Mouse (Mus musculus): Measurements from ENCODE around the gene Tbc1d1.
A peak's percentile ranks its signal among the peaks of the same experiment; 100 is the strongest.

The Tbc1d1 gene

DNA sequence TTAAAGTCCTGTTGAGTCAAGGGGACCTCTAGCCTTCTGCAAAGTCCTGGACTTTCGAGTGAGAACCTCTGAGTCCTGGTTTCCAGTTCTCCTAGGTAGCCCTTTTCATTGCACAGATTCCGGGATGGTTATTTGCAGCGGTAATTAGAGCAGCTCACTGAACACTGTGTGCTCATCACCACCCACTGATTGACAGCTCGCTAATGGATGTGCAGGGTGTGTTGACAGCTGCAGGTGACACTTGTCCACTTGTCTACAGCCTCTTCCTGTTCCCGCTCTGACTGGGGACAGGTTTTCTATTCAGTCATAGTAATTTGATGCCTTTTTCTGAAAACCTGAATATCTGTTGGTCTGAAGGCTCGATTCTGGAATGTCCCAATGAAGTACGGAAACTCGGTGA, 50.8 kb downstream of the Tbc1d1 start:
- Histone ChIP-seq H3K27me3 (ENCODE audit: control insufficient read depth, insufficient read depth, low read length, poor library complexity, severe bottlenecking) (no peaks in the 10 kb centered on the region), H3K36me3 (ENCODE audit: control insufficient read depth, insufficient read depth, low read length, poor library complexity, severe bottlenecking) (no peaks in the 10 kb centered on the region)
- DNase-seq (ENCODE audit: low read depth, low spot score), result no peak

DNA sequence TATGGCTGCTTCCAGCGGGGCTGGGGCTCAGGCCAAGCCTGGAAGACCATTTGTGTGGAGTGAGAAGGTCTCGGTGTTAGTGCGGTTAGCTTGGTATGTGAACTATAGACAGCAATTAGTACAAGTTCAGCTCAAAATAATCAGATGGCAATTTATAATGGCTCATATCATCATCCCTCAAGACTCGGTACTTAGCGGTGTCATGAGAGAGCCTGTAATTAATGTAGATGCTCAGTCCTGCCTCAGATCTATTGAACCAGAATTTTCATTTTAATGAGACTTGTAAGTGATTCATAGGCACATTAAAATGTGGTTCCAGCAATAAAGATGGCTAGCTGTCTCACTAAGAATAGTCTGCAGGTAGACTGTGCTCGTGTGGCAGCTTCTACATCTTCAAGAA, 51.7 kb downstream of the Tbc1d1 start:
- no peak for DNase-seq (ENCODE audit: low read depth, low spot score)
- no peaks in the 10 kb centered on the region for H3K36me3 ChIP-seq (ENCODE audit: control insufficient read depth, insufficient read depth, low read length, poor library complexity, severe bottlenecking)
- H3K27me3 ChIP-seq (ENCODE audit: control insufficient read depth, insufficient read depth, low read length, poor library complexity, severe bottlenecking), result no peaks in the 10 kb centered on the region

DNA sequence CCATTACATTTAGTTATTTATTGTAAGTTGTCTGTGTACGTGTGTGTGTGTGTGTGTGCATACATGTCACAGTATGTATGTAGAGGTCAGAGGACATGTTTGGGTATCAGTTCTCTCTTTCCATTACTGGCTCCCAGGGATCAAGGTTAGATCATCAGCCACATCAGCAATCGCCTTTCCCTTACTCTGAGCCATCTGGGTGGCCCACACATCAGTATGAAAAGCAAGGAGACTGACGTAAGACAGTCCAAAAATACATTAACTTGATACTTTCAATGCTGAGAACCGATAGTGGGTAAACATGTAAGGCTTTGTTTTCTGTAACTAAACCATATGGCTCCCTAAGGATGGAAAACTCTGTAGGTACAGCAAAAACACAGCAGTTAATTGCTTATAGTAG, 54.7 kb downstream of the Tbc1d1 start:
- DNase-seq (ENCODE audit: low read depth, low spot score), result peak; percentile 45
- H3K27me3 ChIP-seq (ENCODE audit: control insufficient read depth, insufficient read depth, low read length, poor library complexity, severe bottlenecking), result no peaks in the 10 kb centered on the region
- H3K36me3 ChIP-seq (ENCODE audit: control insufficient read depth, insufficient read depth, low read length, poor library complexity, severe bottlenecking), result no peaks in the 10 kb centered on the region

DNA sequence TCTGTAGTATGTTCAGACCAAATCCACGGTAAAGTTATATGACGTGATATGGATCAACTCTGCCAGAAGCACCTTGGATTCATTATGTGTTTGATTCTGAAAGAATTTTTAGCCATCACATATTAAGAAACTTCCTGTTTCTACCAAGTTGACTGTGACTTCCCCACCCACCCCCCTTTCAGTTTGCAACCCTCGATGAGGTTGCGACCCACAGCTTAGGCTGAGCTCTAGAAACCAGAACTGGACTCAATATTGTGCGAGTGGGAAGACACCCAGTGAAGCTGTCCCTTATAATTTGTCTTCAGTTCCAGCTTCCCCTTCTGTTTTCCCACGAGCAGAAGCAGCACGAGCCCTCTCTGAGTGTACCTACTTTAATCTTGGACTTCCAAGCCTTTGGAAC, 55.2 kb downstream of the Tbc1d1 start:
- peak; percentile 67 for DNase-seq (ENCODE audit: low read depth, low spot score)
- no peaks in the 10 kb centered on the region for H3K27me3 ChIP-seq (ENCODE audit: control insufficient read depth, insufficient read depth, low read length, poor library complexity, severe bottlenecking)
- no peaks in the 10 kb centered on the region for H3K36me3 ChIP-seq (ENCODE audit: control insufficient read depth, insufficient read depth, low read length, poor library complexity, severe bottlenecking)

DNA sequence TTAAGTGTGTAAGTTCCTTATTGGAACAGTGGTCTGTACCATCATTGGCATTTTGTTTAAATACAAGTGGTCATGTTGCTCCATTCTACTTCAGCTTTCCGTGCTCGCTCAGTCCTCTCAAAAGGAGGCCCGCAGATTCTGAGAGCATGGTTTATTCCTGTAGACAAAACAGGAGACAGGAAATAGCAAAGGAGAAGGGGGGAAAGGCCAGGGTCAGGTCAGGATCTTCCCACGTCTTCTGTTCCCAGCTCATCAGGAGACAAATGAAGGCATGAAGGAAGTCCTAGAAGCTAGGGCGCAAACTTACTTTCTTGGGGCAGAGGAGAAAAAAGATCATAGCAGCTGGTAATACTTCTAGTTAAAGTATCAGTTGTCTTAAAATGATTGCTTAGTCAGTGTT, 56.1 kb downstream of the Tbc1d1 start:
- no peak for DNase-seq (ENCODE audit: low read depth, low spot score)
- Histone ChIP-seq H3K36me3 (ENCODE audit: control insufficient read depth, insufficient read depth, low read length, poor library complexity, severe bottlenecking) (no peaks in the 10 kb centered on the region), H3K27me3 (ENCODE audit: control insufficient read depth, insufficient read depth, low read length, poor library complexity, severe bottlenecking) (no peaks in the 10 kb centered on the region)

DNA sequence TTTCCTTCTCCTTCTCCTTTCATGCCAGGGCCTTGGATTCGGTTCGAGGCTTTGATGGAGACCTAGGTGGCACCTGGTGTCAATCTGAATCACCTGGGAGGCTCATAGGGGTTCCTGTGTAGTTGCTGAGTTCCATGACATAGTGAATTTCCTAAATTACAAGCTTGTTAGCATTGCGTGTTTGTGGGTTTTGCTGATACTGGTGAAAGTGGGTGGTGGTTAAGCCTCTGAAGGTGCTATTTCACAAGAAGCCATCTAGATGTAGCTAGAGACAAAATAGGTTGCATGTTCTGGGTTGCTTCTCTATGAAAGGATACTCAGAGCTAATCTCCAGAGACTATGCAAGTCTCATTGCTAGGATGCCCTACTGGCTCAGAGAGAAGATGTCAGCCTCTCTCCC, 56.5 kb downstream of the Tbc1d1 start:
- DNase-seq (ENCODE audit: low read depth, low spot score), result peak; percentile 30
- Histone ChIP-seq H3K27me3 (ENCODE audit: control insufficient read depth, insufficient read depth, low read length, poor library complexity, severe bottlenecking) (no peaks in the 10 kb centered on the region), H3K36me3 (ENCODE audit: control insufficient read depth, insufficient read depth, low read length, poor library complexity, severe bottlenecking) (no peaks in the 10 kb centered on the region)

DNA sequence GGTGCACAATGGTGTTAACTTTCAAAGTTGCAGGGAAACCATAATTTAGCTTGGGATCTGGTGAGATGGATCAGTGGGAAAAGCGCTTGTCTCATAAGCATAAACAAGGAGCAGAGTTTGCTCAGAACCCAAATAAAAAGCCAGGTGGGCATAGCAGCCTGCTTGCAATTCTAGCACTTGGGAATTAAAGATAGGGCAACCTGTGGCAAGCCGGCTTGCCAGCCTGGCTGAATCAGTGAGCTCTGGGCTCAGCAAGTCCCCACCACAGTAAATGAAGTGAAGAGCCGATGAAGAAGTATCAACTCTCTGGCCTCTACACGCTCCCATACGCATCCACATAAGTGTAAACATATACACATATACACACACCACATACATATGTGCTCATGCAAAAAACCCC, 59.7 kb downstream of the Tbc1d1 start:
- no peak for DNase-seq (ENCODE audit: low read depth, low spot score)
- Histone ChIP-seq H3K36me3 (ENCODE audit: control insufficient read depth, insufficient read depth, low read length, poor library complexity, severe bottlenecking) (no peaks in the 10 kb centered on the region), H3K27me3 (ENCODE audit: control insufficient read depth, insufficient read depth, low read length, poor library complexity, severe bottlenecking) (no peaks in the 10 kb centered on the region)

DNA sequence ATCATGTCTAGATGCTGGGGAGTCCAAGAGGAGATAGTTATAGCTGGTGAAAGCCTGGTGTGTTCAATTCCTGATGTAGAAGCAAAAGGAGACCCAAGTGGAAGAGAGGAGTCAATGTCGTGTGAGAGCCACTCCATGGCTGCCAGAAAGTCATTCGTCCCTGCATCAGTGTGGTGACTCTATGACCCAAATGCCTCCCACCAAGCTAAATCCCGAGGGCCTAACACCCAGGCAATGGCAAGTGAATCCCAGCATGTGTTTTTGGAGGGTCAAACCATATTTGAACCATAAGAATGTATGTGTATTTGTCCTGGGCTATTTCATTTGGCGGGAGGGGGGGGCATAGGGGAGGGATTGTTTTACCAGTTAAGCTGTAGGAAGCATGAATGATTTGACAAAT, 60.2 kb downstream of the Tbc1d1 start:
- Histone ChIP-seq H3K27me3 (ENCODE audit: control insufficient read depth, insufficient read depth, low read length, poor library complexity, severe bottlenecking) (no peaks in the 10 kb centered on the region), H3K36me3 (ENCODE audit: control insufficient read depth, insufficient read depth, low read length, poor library complexity, severe bottlenecking) (no peaks in the 10 kb centered on the region)
- no peak for DNase-seq (ENCODE audit: low read depth, low spot score)

DNA sequence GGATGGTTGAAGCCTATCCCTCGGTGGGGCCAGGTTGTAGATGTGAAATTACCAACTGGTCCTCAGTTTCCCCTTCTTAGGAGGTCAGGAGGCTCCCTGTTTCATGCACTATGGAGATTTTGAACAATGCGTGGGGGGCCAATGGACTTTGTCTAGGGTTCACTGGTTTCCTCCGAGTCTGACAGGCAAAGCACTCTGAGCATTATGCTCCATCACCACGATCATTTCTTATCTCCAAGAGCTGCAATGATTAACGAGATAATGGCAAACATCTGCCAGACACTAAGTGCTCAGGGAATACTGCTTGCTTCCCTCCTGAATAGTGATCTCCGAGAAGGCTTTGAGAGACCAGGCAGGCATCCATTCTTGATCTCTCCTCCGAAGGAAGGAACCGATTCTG, 61.2 kb downstream of the Tbc1d1 start:
- H3K36me3 ChIP-seq (ENCODE audit: control insufficient read depth, insufficient read depth, low read length, poor library complexity, severe bottlenecking), result no peaks in the 10 kb centered on the region
- no peak for DNase-seq (ENCODE audit: low read depth, low spot score)
- H3K27me3 ChIP-seq (ENCODE audit: control insufficient read depth, insufficient read depth, low read length, poor library complexity, severe bottlenecking), result no peaks in the 10 kb centered on the region

DNA sequence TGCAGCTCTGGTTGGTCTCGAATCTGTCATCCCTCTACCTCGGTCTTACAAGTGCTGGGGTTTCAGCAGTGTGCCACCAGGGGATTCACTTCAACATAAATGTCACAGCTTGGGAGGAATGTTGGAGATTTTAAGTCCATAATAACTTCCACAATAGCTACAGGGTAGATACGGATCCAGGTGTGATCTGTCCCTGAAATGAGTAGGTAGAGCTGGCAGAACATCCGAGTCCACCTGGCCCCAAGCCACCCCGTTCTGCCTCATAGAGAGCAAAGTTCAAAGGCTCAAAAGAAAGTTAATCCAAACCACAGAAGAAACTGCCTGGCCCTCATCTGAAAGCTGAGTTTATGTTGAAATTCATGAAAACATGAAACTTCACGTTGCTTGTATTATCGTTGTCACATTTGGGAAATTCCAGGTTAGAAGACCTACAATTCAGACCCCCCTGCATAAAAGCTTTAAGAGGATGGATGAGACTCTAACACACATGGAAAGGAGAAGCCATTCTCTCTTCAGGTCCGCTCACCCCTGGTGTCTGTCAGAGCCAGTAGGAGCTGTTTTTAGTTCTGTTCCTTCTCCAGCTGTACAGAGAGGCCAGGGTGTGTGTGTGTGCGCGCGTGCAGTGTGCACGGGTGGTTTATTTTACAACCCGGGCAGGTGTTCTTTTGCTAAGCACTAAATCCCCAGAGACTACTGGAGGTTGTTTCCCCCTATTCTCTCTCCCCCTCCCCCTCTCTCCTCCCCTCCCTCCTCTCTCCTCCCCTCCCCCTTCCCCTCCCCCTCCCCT, 61.9 kb downstream of the Tbc1d1 start:
- Histone ChIP-seq H3K36me3 (ENCODE audit: control insufficient read depth, insufficient read depth, low read length, poor library complexity, severe bottlenecking) (no peaks in the 10 kb centered on the region), H3K27me3 (ENCODE audit: control insufficient read depth, insufficient read depth, low read length, poor library complexity, severe bottlenecking) (no peaks in the 10 kb centered on the region)
- DNase-seq (ENCODE audit: low read depth, low spot score), result peak; percentile 78

DNA sequence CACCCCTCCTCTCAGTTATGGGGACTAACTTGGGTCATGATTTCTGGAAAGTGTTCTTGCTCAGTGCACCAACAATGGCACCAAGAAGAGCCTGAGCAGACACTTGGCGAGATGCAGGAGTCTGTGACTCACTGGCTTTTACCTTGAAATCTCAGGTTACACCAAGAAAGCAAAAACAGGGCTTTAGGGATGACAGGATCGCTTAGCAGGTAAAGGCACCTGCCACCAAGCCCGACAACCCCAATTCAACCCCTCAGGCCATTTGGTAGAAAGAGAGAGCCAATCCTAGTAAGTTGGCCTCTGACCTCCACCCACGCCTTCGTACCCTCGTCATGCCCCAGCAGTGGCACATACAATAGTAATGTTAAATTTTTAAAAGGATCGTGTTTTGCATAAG, 62.5 kb downstream of the Tbc1d1 start:
- no peaks in the 10 kb centered on the region for H3K36me3 ChIP-seq (ENCODE audit: control insufficient read depth, insufficient read depth, low read length, poor library complexity, severe bottlenecking)
- DNase-seq (ENCODE audit: low read depth, low spot score), result peak; percentile 52
- H3K27me3 ChIP-seq (ENCODE audit: control insufficient read depth, insufficient read depth, low read length, poor library complexity, severe bottlenecking), result no peaks in the 10 kb centered on the region

DNA sequence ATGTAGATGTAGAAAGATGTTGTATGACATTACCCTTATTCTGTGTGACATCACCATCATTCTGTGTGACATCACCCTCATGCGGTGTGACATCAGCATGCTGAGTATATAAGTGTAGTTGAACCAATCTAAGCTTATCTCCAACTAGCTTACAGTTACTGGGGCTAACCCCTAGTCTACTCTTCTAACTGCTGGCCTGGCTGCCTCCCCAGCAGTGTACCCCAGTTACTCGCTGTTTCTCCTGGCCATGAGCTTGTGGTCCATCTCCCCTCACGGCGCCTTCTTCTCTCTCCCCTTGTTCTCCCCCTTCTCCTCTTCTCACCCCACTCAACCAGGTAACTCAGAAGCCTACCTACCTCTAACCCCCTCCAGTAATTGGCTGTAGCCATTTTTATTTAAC, 64.7 kb downstream of the Tbc1d1 start:
- no peak for DNase-seq (ENCODE audit: low read depth, low spot score)
- Histone ChIP-seq H3K27me3 (ENCODE audit: control insufficient read depth, insufficient read depth, low read length, poor library complexity, severe bottlenecking) (no peaks in the 10 kb centered on the region), H3K36me3 (ENCODE audit: control insufficient read depth, insufficient read depth, low read length, poor library complexity, severe bottlenecking) (no peaks in the 10 kb centered on the region; the same call in none of the 2 replicates)

DNA sequence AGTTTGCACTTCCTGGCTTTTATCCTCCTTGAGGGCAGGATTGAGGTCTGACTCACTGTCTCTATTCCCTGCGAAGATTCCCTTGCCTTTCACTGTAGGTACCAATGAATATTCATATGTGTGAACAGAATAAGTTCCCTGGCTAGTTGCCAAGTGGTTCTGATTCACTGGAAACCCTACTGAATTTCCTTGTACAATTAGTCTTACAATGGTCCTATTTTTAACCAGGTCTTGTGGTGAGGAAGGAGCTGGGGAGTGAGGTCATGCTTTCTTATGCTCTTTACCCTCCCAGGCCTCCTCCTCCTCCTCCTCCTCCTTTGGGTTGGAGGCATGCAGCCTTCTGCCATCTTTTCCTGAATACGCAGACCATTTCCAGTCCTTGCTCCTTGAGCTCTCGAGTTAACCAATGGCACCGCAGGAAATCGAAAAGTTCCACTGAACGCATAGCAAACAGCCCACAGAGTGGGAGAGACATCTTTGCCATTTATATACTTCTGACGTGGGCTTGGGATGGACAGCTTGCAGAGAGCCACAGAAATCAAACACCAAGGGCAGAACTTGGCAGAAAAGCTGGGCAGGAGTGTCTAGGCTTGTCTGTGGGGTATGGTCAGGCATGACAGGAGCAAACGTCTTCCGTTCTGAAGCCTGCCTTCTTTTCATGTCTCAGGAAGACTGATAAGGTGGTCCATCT, 68.8 kb downstream of the Tbc1d1 start:
- DNase-seq (ENCODE audit: low read depth, low spot score), result no peak
- no peaks in the 10 kb centered on the region for H3K27me3 ChIP-seq (ENCODE audit: control insufficient read depth, insufficient read depth, low read length, poor library complexity, severe bottlenecking)
- H3K36me3 ChIP-seq (ENCODE audit: control insufficient read depth, insufficient read depth, low read length, poor library complexity, severe bottlenecking), result no peaks in the 10 kb centered on the region; the same call in none of the 2 replicates

DNA sequence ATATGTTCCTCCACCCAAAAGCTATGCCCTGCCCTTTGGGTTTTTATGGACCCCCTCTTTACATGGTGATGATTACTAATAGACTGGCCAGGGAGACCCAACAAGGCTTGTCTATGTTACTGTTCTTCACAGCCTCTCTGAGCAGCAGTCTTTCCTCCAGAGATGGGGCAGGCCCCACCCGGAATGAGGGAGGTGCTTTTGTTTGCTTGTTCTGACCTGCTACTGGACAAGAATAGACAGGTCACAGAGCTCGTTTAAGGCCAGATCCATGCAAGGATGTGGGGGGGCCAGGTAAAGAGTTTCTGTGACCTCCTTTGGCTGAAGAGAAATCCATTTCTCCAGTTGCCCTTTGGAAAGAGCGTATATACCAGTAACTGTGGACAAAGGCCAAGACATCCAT, 72.1 kb downstream of the Tbc1d1 start:
- DNase-seq (ENCODE audit: low read depth, low spot score), result no peak
- Histone ChIP-seq H3K36me3 (ENCODE audit: control insufficient read depth, insufficient read depth, low read length, poor library complexity, severe bottlenecking) (no peaks in the 10 kb centered on the region; the same call in none of the 2 replicates), H3K27me3 (ENCODE audit: control insufficient read depth, insufficient read depth, low read length, poor library complexity, severe bottlenecking) (no peaks in the 10 kb centered on the region)

DNA sequence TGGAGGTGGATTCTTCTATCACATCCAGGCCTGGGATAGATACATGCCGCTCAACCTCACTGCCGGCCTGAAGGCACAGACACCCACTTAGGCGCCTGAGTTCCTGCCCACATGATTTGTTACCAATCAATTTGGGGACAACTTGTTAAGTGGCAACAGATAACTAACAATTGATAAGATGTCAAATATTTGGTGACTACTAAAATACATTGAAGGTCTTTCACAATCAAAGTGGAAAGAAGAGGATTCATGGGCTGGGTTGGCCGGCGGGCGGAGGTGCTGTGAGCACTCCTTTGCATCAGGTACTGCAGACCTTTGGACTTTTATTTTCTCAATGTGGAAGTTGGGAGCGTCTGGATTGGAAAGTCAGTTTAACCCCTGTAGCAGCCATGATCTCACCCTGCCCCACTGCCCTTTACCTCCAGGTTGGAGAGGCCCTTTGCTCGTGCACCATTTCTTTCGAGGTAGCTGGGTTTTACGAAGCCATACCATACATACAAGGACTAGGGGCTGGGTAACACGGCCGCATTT, 73.3 kb downstream of the Tbc1d1 start:
- no peaks in the 10 kb centered on the region for H3K27me3 ChIP-seq (ENCODE audit: control insufficient read depth, insufficient read depth, low read length, poor library complexity, severe bottlenecking)
- DNase-seq (ENCODE audit: low read depth, low spot score), result no peak
- no peaks in the 10 kb centered on the region; the same call in 1 of the 2 replicates for H3K36me3 ChIP-seq (ENCODE audit: control insufficient read depth, insufficient read depth, low read length, poor library complexity, severe bottlenecking)
